Mouse (Mus musculus) midbrain, embryonic 10.5 days (tissue): ENCODE results near the gene Efemp2. TPM values are rescaled to one million over a fixed set of nuclear protein-coding genes. Genes with fewer than 3 reads are reported as not detected.

Source experiments
- DNase-seq: peaks from one replicate; pipeline ENCODE4 v3.0.0-alpha.2; 2017; ENCODE audit warnings: low spot score
- H3K27ac ChIP-seq: fragments of 300-500 bp; sonication (generic); replicated peaks from 2 replicates; pipeline ENCODE4 v1.5.1; 2016; ENCODE audit warnings: mild to moderate bottlenecking
- H3K27me3 ChIP-seq: fragments of 300-500 bp; sonication (generic); 2 replicates; pipeline ENCODE4 v1.6.1; 2016; ENCODE audit warnings: low read depth, mild to moderate bottlenecking; ENCODE audit not compliant: poor library complexity, severe bottlenecking
- H3K36me3 ChIP-seq: fragments of 300-500 bp; sonication (generic); 2 replicates; pipeline ENCODE4 v1.6.1; 2016; ENCODE audit warnings: mild to moderate bottlenecking, moderate library complexity
- H3K4me1 ChIP-seq: fragments of 300-500 bp; sonication (generic); 2 replicates; pipeline ENCODE4 v1.6.1; 2016
- H3K4me3 ChIP-seq: fragments of 300-500 bp; sonication (generic); 2 replicates; pipeline ENCODE4 v1.5.1; 2016; ENCODE audit warnings: mild to moderate bottlenecking, moderate library complexity
- H3K9me3 ChIP-seq: fragments of 300-500 bp; sonication (generic); replicated peaks from 2 replicates; pipeline ENCODE4 v1.6.1; 2016; ENCODE audit warnings: mild to moderate bottlenecking
- WGBS: fragments of 180-500 bp; shearing (Covaris S2); methylation state at CpG from one replicate; pipeline ENCODE4 v1.1.7; 2016; 5-methylcytosine and 5-hydroxymethylcytosine counted together
- polyA plus RNA-seq: library from polyadenylated mRNA; unstranded; fragments of >200 nt; fragmentation: Nextera tagmentation; extraction: Ambion mirVana; gene quantifications from 2 replicates; pipeline ENCODE4 v1.2.1, GENCODE M21; 2016

Efemp2 gene
- polyA plus RNA-seq, 1 experiment from 2014 or later = 67.6 TPM

DNA sequence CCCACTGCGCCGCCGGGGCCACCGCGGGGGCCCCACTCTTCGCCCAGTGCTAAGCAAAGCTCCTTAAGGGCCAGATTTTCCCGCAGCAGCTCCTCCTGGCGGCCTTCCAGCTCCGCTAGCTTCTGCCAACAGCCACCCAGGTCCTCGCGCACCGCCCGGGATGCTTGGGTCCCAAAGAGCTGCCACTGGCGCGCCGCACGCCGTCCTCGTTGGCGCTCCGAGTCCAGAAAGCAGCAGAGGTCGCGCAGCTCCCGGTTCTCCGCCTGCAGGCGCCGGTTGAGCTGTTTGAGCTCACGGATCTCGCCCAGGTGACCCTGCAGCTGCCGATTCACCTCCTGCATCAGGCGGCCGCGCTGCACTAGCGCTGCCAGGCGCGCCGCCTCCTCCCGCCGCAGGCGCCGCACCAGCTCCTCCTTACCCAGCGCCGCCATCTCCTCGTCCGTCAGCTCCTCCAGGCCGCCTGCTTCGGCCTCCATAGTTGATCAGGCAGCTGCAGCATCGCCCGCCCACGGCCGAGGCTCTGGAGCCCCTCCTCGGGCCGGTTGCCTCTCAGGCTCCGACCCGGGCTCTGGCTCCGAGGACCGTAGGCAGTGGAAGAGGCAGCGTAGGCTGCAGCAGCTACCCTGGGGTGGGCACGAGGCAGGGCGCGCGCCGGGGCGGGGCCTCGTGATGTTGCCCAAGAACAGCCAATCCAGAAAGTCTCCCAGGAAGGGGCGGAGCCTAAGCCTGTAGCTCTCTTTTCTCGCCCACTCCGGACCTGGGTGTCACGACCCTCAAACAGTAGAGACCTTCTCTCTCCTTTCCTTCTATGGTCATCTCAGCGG lies 16.6 kb upstream of the Efemp2 start:
- Histone ChIP-seq H3K4me3 (peak overlapping the region; percentile 68), H3K4me1 (peaks cover 54% of the 10 kb centered on the region), H3K27me3 (peaks cover 25% of the 10 kb centered on the region), H3K9me3 (no peaks in the 10 kb centered on the region), H3K36me3 (peaks cover 21% of the 10 kb centered on the region), H3K27ac (peak overlapping the region; percentile 91)
- peak; percentile 95 for DNase-seq
- WGBS = under 1% methylated on average over 70 of the region's 70 CpGs

GRCm38 (mm10) chr19:5457746-5458442 lies 15.9 kb upstream of the Efemp2 start, which contains the start of gene Ccdc85b:
Gene Ccdc85b, minus strand, starts transcription at chr19:5457894.
- Histone ChIP-seq H3K4me1 (peaks cover 54% of the 10 kb centered on the region), H3K9me3 (no peaks in the 10 kb centered on the region), H3K27ac (peak within 1 kb of the TSS; percentile 91), H3K36me3 (peaks cover 28% of the 10 kb centered on the region), H3K27me3 (peaks cover 25% of the 10 kb centered on the region), H3K4me3 (peak within 1 kb of the TSS; percentile 68)
- DNase-seq = no peak
- WGBS = 15% methylated on average over 14 of the region's 14 CpGs

- peaks cover 59% of the 10 kb centered on the region for H3K4me1 ChIP-seq
- H3K36me3 ChIP-seq = peaks cover 35% of the 10 kb centered on the region
- DNase-seq = no peak
- no peak overlapping the region for H3K4me3 ChIP-seq
- H3K27me3 ChIP-seq = peaks cover 25% of the 10 kb centered on the region
- H3K9me3 ChIP-seq = no peaks in the 10 kb centered on the region
- no peak overlapping the region for H3K27ac ChIP-seq
- 67% methylated on average over 7 of the region's 7 CpGs for WGBS
Observed at GRCm38 (mm10) chr19:5459019-5459418, 14.7 kb upstream of the Efemp2 start.

DNA sequence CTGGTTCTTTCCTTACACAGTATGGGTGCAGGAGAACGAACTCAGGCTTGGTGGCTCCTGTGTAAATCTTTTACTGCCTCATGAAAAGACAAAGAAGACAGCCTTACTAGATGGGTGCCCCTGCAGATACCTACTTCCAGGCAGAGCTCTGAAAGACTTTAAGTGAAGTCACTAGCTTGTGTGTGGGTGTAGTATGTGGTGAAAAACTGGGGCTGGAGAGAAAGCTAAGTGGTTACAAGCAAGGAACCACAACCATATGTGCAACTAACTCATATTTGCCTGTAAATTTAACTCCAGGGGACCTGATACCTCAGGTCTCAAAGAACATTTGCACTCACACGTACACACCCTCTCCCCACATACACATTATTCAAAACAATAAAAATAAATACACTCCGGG lies 13.9 kb upstream of the Efemp2 start:
- no peaks in the 10 kb centered on the region for H3K9me3 ChIP-seq
- H3K36me3 ChIP-seq = peaks cover 35% of the 10 kb centered on the region
- peak overlapping the region; percentile 73 for H3K4me3 ChIP-seq
- peaks cover 60% of the 10 kb centered on the region for H3K4me1 ChIP-seq
- H3K27me3 ChIP-seq = peaks cover 25% of the 10 kb centered on the region
- peak overlapping the region; percentile 83 for H3K27ac ChIP-seq
- no peak for DNase-seq
- 33% methylated on average over 3 of the region's 3 CpGs for WGBS

DNA sequence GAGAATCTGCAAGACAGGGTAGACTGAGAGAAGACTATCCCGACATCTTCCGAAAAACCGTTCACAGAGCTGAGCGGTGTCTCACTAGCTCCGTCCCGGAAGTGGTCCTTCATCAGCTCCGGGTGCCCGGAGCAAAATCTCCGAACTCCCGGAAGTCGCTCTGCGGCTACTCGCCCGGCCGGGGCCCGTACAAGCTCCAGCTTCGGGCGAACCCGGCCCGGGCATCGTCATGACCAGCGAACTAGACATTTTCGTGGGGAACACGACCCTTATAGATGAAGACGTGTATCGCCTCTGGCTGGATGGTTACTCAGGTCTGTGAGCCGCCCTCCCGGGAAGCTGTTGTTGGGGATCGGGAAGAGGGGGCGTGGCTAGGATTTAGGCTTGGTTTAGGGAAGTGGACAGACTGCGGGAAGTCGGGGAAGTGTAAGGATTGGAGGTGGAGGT lies 13.3 kb upstream of the Efemp2 start, which contains the start of gene Fibp:
Gene Fibp, plus strand, starts transcription at position 151 of the 447 bp plus-strand sequence.
- DNase-seq = peak; percentile 93
- H3K4me3 ChIP-seq = peak within 1 kb of the TSS; percentile 73
- H3K9me3 ChIP-seq = no peaks in the 10 kb centered on the region
- H3K36me3 ChIP-seq = peaks cover 36% of the 10 kb centered on the region
- peak within 1 kb of the TSS; percentile 83 for H3K27ac ChIP-seq
- peaks cover 54% of the 10 kb centered on the region for H3K4me1 ChIP-seq
- WGBS = under 1% methylated on average over 32 of the region's 32 CpGs
- peaks cover 22% of the 10 kb centered on the region for H3K27me3 ChIP-seq

- Histone ChIP-seq H3K36me3 (peaks cover 45% of the 10 kb centered on the region), H3K27ac (no peak overlapping the region), H3K9me3 (no peaks in the 10 kb centered on the region), H3K4me1 (peaks cover 45% of the 10 kb centered on the region), H3K27me3 (peaks cover 20% of the 10 kb centered on the region), H3K4me3 (peak overlapping the region; percentile 73)
- DNase-seq = no peak
- 89% methylated on average over 6 of the region's 6 CpGs for WGBS
Observed at GRCm38 (mm10) chr19:5461411-5461810, 12.3 kb upstream of the Efemp2 start.

DNA sequence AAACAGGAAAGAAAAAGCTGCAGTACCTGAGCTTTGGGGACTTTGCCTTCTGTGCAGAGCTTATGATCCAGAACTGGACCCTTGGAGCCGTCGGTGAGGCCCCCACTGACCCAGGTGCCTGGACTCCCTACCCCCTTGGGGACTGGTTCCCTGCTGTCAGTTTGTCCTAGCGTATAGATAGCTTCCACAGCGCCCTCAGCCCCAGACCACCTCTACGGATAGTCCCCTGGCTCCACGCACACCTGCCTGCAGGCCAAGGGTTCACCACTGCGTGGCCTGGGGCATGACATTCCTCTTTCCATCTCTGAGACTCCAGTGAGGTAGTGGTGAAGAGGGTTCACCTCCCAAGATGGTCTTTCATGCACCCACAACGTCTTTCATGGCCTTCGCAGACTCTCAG lies 10.5 kb upstream of the Efemp2 start:
- no peak for DNase-seq
- H3K4me3 ChIP-seq = peak overlapping the region; percentile 14; the same call in 1 of the 2 replicates
- no peak overlapping the region for H3K27ac ChIP-seq
- H3K4me1 ChIP-seq = peaks cover 27% of the 10 kb centered on the region
- WGBS = 90% methylated on average over 9 of the region's 9 CpGs
- H3K36me3 ChIP-seq = peaks cover 58% of the 10 kb centered on the region
- no peaks in the 10 kb centered on the region for H3K9me3 ChIP-seq
- H3K27me3 ChIP-seq = peaks cover 17% of the 10 kb centered on the region

DNA sequence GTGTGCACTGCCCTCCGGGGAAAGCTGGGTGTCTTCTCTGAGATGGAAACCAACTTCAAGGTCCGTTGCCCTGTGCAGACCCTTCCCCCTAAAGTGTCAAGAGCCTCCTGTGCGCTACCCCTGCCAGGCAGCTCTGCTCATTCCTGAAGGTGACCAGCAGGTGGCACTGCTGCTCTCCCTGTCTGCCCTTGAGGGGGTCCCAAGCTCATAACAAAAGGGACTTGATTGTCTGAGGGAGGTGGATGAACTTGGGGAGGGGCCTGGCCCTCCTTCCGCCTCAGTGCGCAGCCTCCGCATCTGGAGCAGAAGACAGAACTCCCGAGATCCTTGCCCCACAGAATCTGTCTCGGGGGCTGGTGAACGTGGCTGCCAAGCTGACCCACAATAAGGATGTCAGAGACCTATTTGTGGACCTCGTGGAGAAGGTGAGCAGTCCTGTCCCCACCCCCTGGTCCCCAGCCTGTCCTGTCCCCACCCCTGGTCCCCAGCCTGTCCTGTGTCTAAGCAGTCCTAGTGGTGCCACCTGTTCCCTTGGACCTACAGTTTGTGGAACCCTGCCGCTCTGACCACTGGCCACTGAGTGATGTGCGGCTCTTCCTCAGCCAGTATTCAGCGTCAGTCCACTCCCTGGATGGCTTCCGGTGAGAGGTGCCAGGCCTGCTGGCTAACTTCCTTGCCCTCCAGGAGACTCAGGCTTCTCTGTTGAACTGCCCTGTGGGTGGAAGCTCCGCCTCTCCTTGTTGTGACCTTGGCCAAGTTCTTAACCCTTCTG lies 9.8 kb upstream of the Efemp2 start:
- WGBS = 58% methylated on average over 15 of the region's 15 CpGs
- Histone ChIP-seq H3K4me1 (peaks cover 27% of the 10 kb centered on the region), H3K4me3 (peak overlapping the region; percentile 35), H3K27me3 (peaks cover 9% of the 10 kb centered on the region), H3K9me3 (no peaks in the 10 kb centered on the region), H3K27ac (peak overlapping the region; percentile 66), H3K36me3 (peaks cover 58% of the 10 kb centered on the region)
- DNase-seq = peak; percentile 78

GRCm38 (mm10) chr19:5465037-5465436 lies 8.7 kb upstream of the Efemp2 start:
- no peaks in the 10 kb centered on the region for H3K27me3 ChIP-seq
- no peaks in the 10 kb centered on the region for H3K9me3 ChIP-seq
- no peak overlapping the region for H3K4me3 ChIP-seq
- peaks cover 22% of the 10 kb centered on the region for H3K4me1 ChIP-seq
- 94% methylated on average over 8 of the region's 8 CpGs for WGBS
- peaks cover 58% of the 10 kb centered on the region for H3K36me3 ChIP-seq
- no peak for DNase-seq
- H3K27ac ChIP-seq = no peak overlapping the region

- no peak for DNase-seq
- Histone ChIP-seq H3K4me1 (peaks cover 10% of the 10 kb centered on the region), H3K27me3 (no peaks in the 10 kb centered on the region), H3K27ac (no peak overlapping the region), H3K9me3 (no peaks in the 10 kb centered on the region), H3K4me3 (no peak overlapping the region), H3K36me3 (peaks cover 57% of the 10 kb centered on the region)
- WGBS = 90% methylated on average over 6 of the region's 6 CpGs
Observed at GRCm38 (mm10) chr19:5466916-5467500, 6.7 kb upstream of the Efemp2 start.

DNA sequence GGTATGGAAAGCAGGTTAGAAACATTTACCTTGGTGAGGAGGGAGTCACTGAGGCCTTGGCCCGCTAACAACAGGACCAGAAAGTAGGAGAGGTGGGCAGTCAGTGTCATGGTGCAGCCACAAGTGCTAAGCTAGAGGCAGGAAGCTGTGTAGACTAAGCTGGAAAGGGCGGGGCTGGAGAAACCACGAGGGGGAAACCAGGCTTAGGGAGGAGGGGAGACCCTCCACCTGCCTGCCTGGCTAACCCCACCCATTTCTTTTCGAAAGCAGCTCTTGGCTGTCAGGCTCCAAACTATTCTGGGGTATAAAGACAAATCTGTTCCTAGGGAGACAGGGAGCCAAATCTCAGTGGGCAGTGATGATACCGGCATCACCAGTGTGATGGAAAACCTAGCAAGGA lies 5.4 kb upstream of the Efemp2 start, which contains the start of gene Ctsw:
Gene Ctsw, minus strand, starts transcription at position 134 of the 400 bp plus-strand sequence.
- WGBS = 54% methylated on average over 5 of the region's 5 CpGs
- Histone ChIP-seq H3K27me3 (no peaks in the 10 kb centered on the region), H3K4me3 (no peak within 1 kb of the TSS), H3K4me1 (peaks cover 10% of the 10 kb centered on the region), H3K36me3 (peaks cover 43% of the 10 kb centered on the region), H3K27ac (no peak within 1 kb of the TSS), H3K9me3 (no peaks in the 10 kb centered on the region)
- DNase-seq = no peak

DNA sequence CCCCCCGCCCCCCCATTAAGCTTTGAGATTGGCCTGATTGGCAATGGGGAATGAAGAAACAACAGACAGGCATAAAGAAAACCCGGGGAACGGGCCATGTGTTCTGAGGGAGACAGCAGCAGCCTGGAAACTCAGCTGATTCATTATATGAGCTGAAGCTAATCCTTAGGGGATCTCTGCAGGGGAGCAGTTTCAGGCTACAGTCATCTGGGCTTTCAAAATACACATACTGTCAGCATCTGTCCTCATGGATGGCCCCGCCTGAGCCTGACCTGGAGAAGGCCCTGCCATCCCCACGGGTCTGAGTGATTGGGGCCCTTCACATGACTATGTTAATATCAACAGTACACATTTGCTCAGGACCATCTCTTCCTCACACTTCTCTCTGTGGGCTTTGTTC lies 1.9 kb upstream of the Efemp2 start:
- Histone ChIP-seq H3K9me3 (no peaks in the 10 kb centered on the region), H3K27me3 (peaks cover 10% of the 10 kb centered on the region; the same call in 1 of the 2 replicates), H3K27ac (no peak overlapping the region), H3K4me1 (peaks cover 27% of the 10 kb centered on the region), H3K36me3 (peaks cover 8% of the 10 kb centered on the region), H3K4me3 (no peak overlapping the region)
- no peak for DNase-seq
- WGBS = 63% methylated on average over 5 of the region's 5 CpGs
